Mouse (Mus musculus): ENCODE measurements around the gene Dnm3. TPM values are rescaled to one million over a fixed set of nuclear protein-coding genes. Genes with fewer than 3 reads are reported as not detected.

Gene Dnm3
- total RNA-seq, 4 experiments from 2014 or later: 107 to 116 (median 111) TPM

- no peak for DNase-seq (ENCODE audit: low spot score in 2 of 2)
Observed at GRCm38 (mm10) chr1:162163687-162164484, 313.9 kb downstream of the Dnm3 start.

- no peak for DNase-seq (ENCODE audit: low spot score in 2 of 2)
Observed at GRCm38 (mm10) chr1:162162677-162163076, 315.2 kb downstream of the Dnm3 start.

GRCm38 (mm10) chr1:162162249-162162648 lies 315.6 kb downstream of the Dnm3 start:
- DNase-seq (ENCODE audit: low spot score in 2 of 2): no peak

GRCm38 (mm10) chr1:162160718-162161117 lies 317.1 kb downstream of the Dnm3 start:
- no peak for DNase-seq (ENCODE audit: low spot score in 2 of 2)

GRCm38 (mm10) chr1:162158486-162158885 lies 319.3 kb downstream of the Dnm3 start:
- DNase-seq (ENCODE audit: low spot score in 2 of 2): no peak

- no peak for DNase-seq (ENCODE audit: low spot score in 2 of 2)
Observed at GRCm38 (mm10) chr1:162157659-162158058, 320.2 kb downstream of the Dnm3 start.

- no peak for DNase-seq (ENCODE audit: low spot score in 2 of 2)
Observed at GRCm38 (mm10) chr1:162156873-162157272, 321.0 kb downstream of the Dnm3 start.

GRCm38 (mm10) chr1:162155546-162155945 lies 322.3 kb downstream of the Dnm3 start:
- DNase-seq (ENCODE audit: low spot score in 2 of 2): no peak

- no peak for DNase-seq (ENCODE audit: low spot score in 2 of 2)
Observed at GRCm38 (mm10) chr1:162153118-162153517, 324.7 kb downstream of the Dnm3 start.

GRCm38 (mm10) chr1:162149730-162150129 lies 328.1 kb downstream of the Dnm3 start:
- DNase-seq (ENCODE audit: low spot score in 2 of 2): no peak

GRCm38 (mm10) chr1:162147554-162147953 lies 330.3 kb downstream of the Dnm3 start:
- DNase-seq (ENCODE audit: low spot score in 2 of 2): no peak

GRCm38 (mm10) chr1:162145748-162146147 lies 332.1 kb downstream of the Dnm3 start:
- DNase-seq (ENCODE audit: low spot score in 2 of 2): no peak

- DNase-seq (ENCODE audit: low spot score in 2 of 2): no peak
Observed at GRCm38 (mm10) chr1:162144992-162145391, 332.8 kb downstream of the Dnm3 start.

GRCm38 (mm10) chr1:162143974-162144912 lies 333.6 kb downstream of the Dnm3 start:
- DNase-seq (ENCODE audit: low spot score in 2 of 2): no peak

- no peak for DNase-seq (ENCODE audit: low spot score in 2 of 2)
Observed at GRCm38 (mm10) chr1:162142285-162142684, 335.5 kb downstream of the Dnm3 start.

GRCm38 (mm10) chr1:162136328-162136727 lies 341.5 kb downstream of the Dnm3 start:
- DNase-seq (ENCODE audit: low spot score in 2 of 2): no peak

- DNase-seq (ENCODE audit: low spot score in 2 of 2): no peak
Observed at GRCm38 (mm10) chr1:162135451-162136213, 342.2 kb downstream of the Dnm3 start.

- no peak for DNase-seq (ENCODE audit: low spot score in 2 of 2)
Observed at GRCm38 (mm10) chr1:162134651-162135066, 343.2 kb downstream of the Dnm3 start.

- DNase-seq (ENCODE audit: low spot score in 2 of 2): no peak
Observed at GRCm38 (mm10) chr1:162132908-162133641, 344.8 kb downstream of the Dnm3 start.

GRCm38 (mm10) chr1:162126856-162127792 lies 350.7 kb downstream of the Dnm3 start:
- no peak for DNase-seq (ENCODE audit: low spot score in 2 of 2)

Measured in left cerebral cortex, adult 8-10 months (tissue).